Mouse (Mus musculus): ENCODE results near the gene Sema4b.

- TF ChIP-seq CTCF (IDR thresholded peaks at IDR 0.05) (0 out of 2 replicates have a peak, but pooled peaks have one; percentile 9), EP300 (IDR thresholded peaks at IDR 0.05) (no peak)
Observed at GRCm38 (mm10) chr7:80191455-80191854, 4.8 kb downstream of the Sema4b start.
